Mouse (Mus musculus) adrenal gland, postnatal 10 days (tissue): Measurements from ENCODE around the gene Comp. TPM values are rescaled to one million over a fixed set of nuclear protein-coding genes. Genes with fewer than 3 reads are reported as not detected.

Experiments
- DNase-seq: peaks from one replicate; pipeline ENCODE4 v3.0.0; 2021; ENCODE audit warnings: mixed read lengths
- long read RNA-seq, 2 experiments: library from polyadenylated mRNA; stranded (forward); transcript quantifications; one replicate each; pipeline ENCODE4 v2.0.0; 2021
- total RNA-seq, 2 experiments: library from RNA; stranded (reverse); gene quantifications; 2 replicates each; pipeline ENCODE4 v1.2.3; 2021

Comp gene
- 1 to 10 TPM in 1 of 2 experiments, under 1 TPM in 1; 0.97 to 2.0 TPM for total RNA-seq
- long read RNA-seq, experiment 1: 0 reads
- long read RNA-seq, experiment 2: 0 reads

- no peak for DNase-seq
Measured at GRCm38 (mm10) chr8:70373397-70374317, at the start of gene Comp. Gene Comp (plus strand): TSS chr8:70373558.

GRCm38 (mm10) chr8:70323716-70324115 is 49.6 kb upstream of the Comp start:
- DNase-seq: no peak

- DNase-seq: no peak
Measured at GRCm38 (mm10) chr8:70327512-70327911, 45.8 kb upstream of the Comp start.

GRCm38 (mm10) chr8:70329124-70329834 is 44.1 kb upstream of the Comp start, which contains the start of gene Gdf1:
Gene Gdf1 (plus strand): TSS chr8:70329817.
- no peak for DNase-seq

- DNase-seq: peak; percentile 42
Measured at GRCm38 (mm10) chr8:70329835-70330740, 43.3 kb upstream of the Comp start.

GRCm38 (mm10) chr8:70330741-70331364 is 42.5 kb upstream of the Comp start:
- DNase-seq: peak; percentile 81

- DNase-seq: no peak
Measured at GRCm38 (mm10) chr8:70331526-70331925, 41.8 kb upstream of the Comp start.

- peak; percentile 84 for DNase-seq
Measured at GRCm38 (mm10) chr8:70332070-70332877, 41.1 kb upstream of the Comp start.

GRCm38 (mm10) chr8:70332878-70333202 is 40.5 kb upstream of the Comp start:
- DNase-seq: no peak

- DNase-seq: no peak
Measured at GRCm38 (mm10) chr8:70338931-70339330, 34.4 kb upstream of the Comp start.

GRCm38 (mm10) chr8:70340659-70341058 is 32.7 kb upstream of the Comp start:
- no peak for DNase-seq

GRCm38 (mm10) chr8:70342007-70342406 is 31.4 kb upstream of the Comp start:
- DNase-seq: no peak

- no peak for DNase-seq
Measured at GRCm38 (mm10) chr8:70343076-70343475, 30.3 kb upstream of the Comp start.

- peak; percentile 58 for DNase-seq
Measured at GRCm38 (mm10) chr8:70343696-70344095, 29.7 kb upstream of the Comp start.

GRCm38 (mm10) chr8:70344279-70344678 is 29.1 kb upstream of the Comp start:
- DNase-seq: no peak

GRCm38 (mm10) chr8:70347443-70347842 is 25.9 kb upstream of the Comp start:
- DNase-seq: no peak

GRCm38 (mm10) chr8:70347860-70348420 is 25.4 kb upstream of the Comp start:
- no peak for DNase-seq

- DNase-seq: no peak
Measured at GRCm38 (mm10) chr8:70351035-70351999, 22.0 kb upstream of the Comp start.

- DNase-seq: no peak
Measured at GRCm38 (mm10) chr8:70352000-70352384, 21.4 kb upstream of the Comp start.
